20 mouse cellular contexts compared by ENCODE assay signal in the genomic region with DNA sequence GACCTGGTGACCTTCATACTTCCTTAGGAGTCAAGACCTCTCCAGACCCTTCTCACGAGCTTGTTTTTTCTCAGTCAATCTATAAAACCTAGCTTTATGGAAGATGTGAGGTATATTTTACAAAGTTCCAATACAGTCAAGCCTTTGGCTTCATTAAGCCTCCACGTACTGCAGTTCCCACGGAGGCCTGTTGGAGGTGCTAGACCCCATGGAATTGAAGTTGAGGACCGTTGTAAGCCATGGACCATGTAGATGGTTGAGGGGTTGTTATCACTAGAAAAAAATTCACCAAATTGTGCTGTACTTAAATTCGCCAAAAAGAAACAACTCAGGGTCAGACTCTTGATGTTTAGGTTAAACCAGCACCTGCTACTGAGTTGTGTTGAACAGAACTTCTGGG. TPM values are rescaled to one million over a fixed set of nuclear protein-coding genes. Genes with fewer than 3 reads are reported as not detected.
DNase-seq lines count a peak whose midpoint lies in the region; TF ChIP-seq lines count a peak whose summit lies in the region.
"Had no signal": no experiment of that assay in that cellular context is flagged by ENCODE, and none has a peak within 500 bp of the region (broad histone marks: within the 10 kb centered on the region; RNA-seq: fewer than 3 reads in every experiment).

No protein-coding gene starts in this region.

- no peaks in the 10 kb centered on the region for H3K27me3 ChIP-seq in testis, adult 2 months (ENCODE audit: control insufficient read depth, insufficient read depth, low read length)
- H3K27me3 ChIP-seq: stomach, embryonic 15.5 days had no signal

- TF ChIP-seq POLR2A in testis, adult 2 months (IDR thresholded peaks at IDR 0.05; ENCODE audit: control insufficient read depth, low read depth, low read length) = no peak

- no peaks in the 10 kb centered on the region; the same call in 1 of the 2 replicates for H3K4me1 ChIP-seq in testis, adult 2 months (ENCODE audit: control insufficient read depth, insufficient read depth, low read length)
- H3K4me1 ChIP-seq: limb, embryonic 13.5 days; stomach, embryonic 15.5 days had no signal

- no peaks in the 10 kb centered on the region for H3K36me3 ChIP-seq in testis, adult 2 months (ENCODE audit: control insufficient read depth, insufficient read depth, low read length)
- H3K36me3 ChIP-seq: heart, embryonic 13.5 days; hindbrain, embryonic 10.5 days; limb, embryonic 13.5 days; stomach, embryonic 15.5 days had no signal

- DNase-seq in gastrocnemius, adult 2 months = no peak
- DNase-seq in gastrocnemius, adult 8-10 months (ENCODE audit: low spot score in 2 of 2) = no peak
- no peak for DNase-seq in left cerebral cortex, adult 2 months (ENCODE audit: extremely low spot score in 1 of 2, low spot score in 2 of 2)
- no peak for DNase-seq in left cerebral cortex, postnatal 14 days (ENCODE audit: low spot score in 2 of 2)
- DNase-seq in testis, postnatal 10 days (ENCODE audit: low spot score) = no peak
- no peak for DNase-seq in ovary, adult 18-20 months (ENCODE audit: low spot score)
- DNase-seq in frontal cortex, postnatal 36 days (ENCODE audit: low spot score in 2 of 2) = no peak
- DNase-seq: cerebellum, postnatal 10 days; kidney, postnatal 10 days; layer of hippocampus, adult 9-11 months; spleen, adult 18-20 months; thymus, postnatal 14 days had no signal

- no peak overlapping the region for H3K27ac ChIP-seq in gastrocnemius, adult 2 months
- no peak overlapping the region for H3K27ac ChIP-seq in left cerebral cortex, adult 2 months
- no peak overlapping the region for H3K27ac ChIP-seq in testis, adult 2 months (ENCODE audit: control insufficient read depth, insufficient read depth, low read depth, low read length)
- H3K27ac ChIP-seq: heart, embryonic 13.5 days; hindbrain, embryonic 10.5 days; limb, embryonic 13.5 days; stomach, embryonic 15.5 days had no signal

- intact Hi-C loops in gastrocnemius, adult 2 months (cut with DNase I) = no loop called here
- intact Hi-C loops in left cerebral cortex, adult 2 months (cut with DNase I) = loop anchor here (10.0 kb wide), 2 partner anchors 391 to 421 kb away; no protein-coding TSS in a partner anchor
- intact Hi-C loops in left cerebral cortex, postnatal 14 days (cut with DNase I) = loop anchor here (10.0 kb wide), 1 partner anchor 421 kb away; no protein-coding TSS in a partner anchor

- peak; percentile 16; the same call in 1 of the 2 replicates for TF ChIP-seq CTCF in gastrocnemius, adult 2 months (IDR thresholded peaks at IDR 0.05)
- TF ChIP-seq CTCF in left cerebral cortex, adult 2 months (IDR thresholded peaks at IDR 0.05) = peak; percentile 32
- TF ChIP-seq CTCF in testis, adult 2 months (IDR thresholded peaks at IDR 0.05; ENCODE audit: control insufficient read depth, insufficient read depth, insufficient replicate concordance, low read depth, low read length) = peak; percentile 34; the same call in 1 of the 2 replicates

- H3K4me3 ChIP-seq in gastrocnemius, adult 2 months = no peak overlapping the region
- H3K4me3 ChIP-seq in left cerebral cortex, adult 2 months = no peak overlapping the region
- H3K4me3 ChIP-seq in testis, adult 2 months (ENCODE audit: control insufficient read depth, low read depth, low read length) = peak overlapping the region; percentile 88
- H3K4me3 ChIP-seq: heart, embryonic 13.5 days; hindbrain, embryonic 10.5 days; limb, embryonic 13.5 days; stomach, embryonic 15.5 days had no signal

RNA-seq across cellular contexts. Expression of a gene that starts 9.1 kb away (rescaled TPM):
- total RNA-seq in gastrocnemius, adult 2 months (2021) = 1 to 10 TPM; 3.7 to 4.9 TPM
- total RNA-seq in gastrocnemius, adult 8-10 months (2022) = 1 to 10 TPM; 2.2 to 5.9 (median 4.6) TPM
- 10 to 100 TPM; 16.7 to 17.5 TPM for total RNA-seq in left cerebral cortex, adult 2 months (2021)
- total RNA-seq in left cerebral cortex, postnatal 14 days (2021) = 10 to 100 TPM; 15.6 to 19.8 TPM
- polyA plus RNA-seq in testis, adult 2 months (2012; rRNA removed) = 215 and 237 TPM in 2 replicates
- total RNA-seq: adrenal gland, adult 18-20 months; megakaryocyte, adult 5-6 weeks had no signal
- polyA plus RNA-seq: heart, embryonic 13.5 days; inflammation-experienced regulatory T-cells, adult 6 months had no signal

RNA-seq across cellular contexts. Expression of a gene that starts 49.5 kb away (rescaled TPM):
- total RNA-seq in gastrocnemius, adult 2 months (2021) = not detected
- under 1 TPM in 1 of 4 experiments, not detected in 3; 0.10 TPM for total RNA-seq in gastrocnemius, adult 8-10 months (2022)
- 100 to 1,000 TPM; 434 to 449 TPM for total RNA-seq in left cerebral cortex, adult 2 months (2021)
- total RNA-seq in left cerebral cortex, postnatal 14 days (2021) = 100 to 1,000 TPM; 387 to 389 TPM
- polyA plus RNA-seq in testis, adult 2 months (2012; rRNA removed) = 5.6 and 6.4 TPM in 2 replicates
- total RNA-seq: megakaryocyte, adult 5-6 weeks had no signal

Comparison
In these comparisons a context has a peak if more than half of its experiments do, and no peak if none do; other contexts are left out.
1. RNA of a gene that starts 49.5 kb away (total RNA-seq): 434 to 449 TPM in left cerebral cortex, adult 2 months and 387 to 389 TPM in left cerebral cortex, postnatal 14 days; 0.10 TPM in gastrocnemius, adult 8-10 months and not detected in gastrocnemius, adult 2 months; every median in the first group is over 100 times any median in the second.
2. Peak in every context shown above with its lines, with median percentiles within 50 percentile points of each other: CTCF ChIP-seq.